Mouse (Mus musculus) c-Kit-negative CD71-positive TER-119-positive erythroid progenitor cells, embryonic 14.5 days (primary cell): Measurements from ENCODE around the gene Chd9.
"Not testable (repeated sequence)": the region's sequence is repeated elsewhere in the genome, so short reads cannot be mapped to it uniquely, and the experiment has no call there.

ENCODE experiments used
- DNase-seq: peaks from one replicate; pipeline ENCODE4 v3.0.0-alpha.2; 2013; ENCODE audit warnings: low read depth, low spot score

The Chd9 gene

GRCm38 (mm10) chr8:90869920-90870777, 42.0 kb downstream of the Chd9 start:
- no peak for DNase-seq

- DNase-seq: no peak
Measured at GRCm38 (mm10) chr8:90871375-90872080, 43.4 kb downstream of the Chd9 start.

- DNase-seq: no peak
Measured at GRCm38 (mm10) chr8:90873051-90873450, 44.9 kb downstream of the Chd9 start.

GRCm38 (mm10) chr8:90876213-90876721, 48.1 kb downstream of the Chd9 start:
- DNase-seq: no peak

- DNase-seq: no peak
Measured at GRCm38 (mm10) chr8:90876722-90877429, 48.7 kb downstream of the Chd9 start.

GRCm38 (mm10) chr8:90877430-90877975, 49.4 kb downstream of the Chd9 start:
- no peak for DNase-seq

GRCm38 (mm10) chr8:90878551-90878950, 50.4 kb downstream of the Chd9 start:
- DNase-seq: no peak

GRCm38 (mm10) chr8:90880041-90880440, 51.9 kb downstream of the Chd9 start:
- DNase-seq: no peak

- no peak for DNase-seq
Measured at GRCm38 (mm10) chr8:90881181-90881580, 53.0 kb downstream of the Chd9 start.

GRCm38 (mm10) chr8:90882088-90882691, 54.0 kb downstream of the Chd9 start:
- DNase-seq: no peak

- no peak for DNase-seq
Measured at GRCm38 (mm10) chr8:90885671-90886368, 57.7 kb downstream of the Chd9 start.

- DNase-seq: not testable (repeated sequence)
Measured at GRCm38 (mm10) chr8:90886369-90886712, 58.2 kb downstream of the Chd9 start.

- DNase-seq: not testable (repeated sequence)
Measured at GRCm38 (mm10) chr8:90887328-90887727, 59.2 kb downstream of the Chd9 start.

GRCm38 (mm10) chr8:90891872-90892578, 63.9 kb downstream of the Chd9 start:
- DNase-seq: no peak

- DNase-seq: no peak
Measured at GRCm38 (mm10) chr8:90892579-90892919, 64.4 kb downstream of the Chd9 start.

GRCm38 (mm10) chr8:90894231-90894914, 66.2 kb downstream of the Chd9 start:
- DNase-seq: no peak

- no peak for DNase-seq
Measured at GRCm38 (mm10) chr8:90897343-90897742, 69.2 kb downstream of the Chd9 start.

- no peak for DNase-seq
Measured at GRCm38 (mm10) chr8:90898578-90898977, 70.4 kb downstream of the Chd9 start.

GRCm38 (mm10) chr8:90902002-90902401, 73.8 kb downstream of the Chd9 start:
- DNase-seq: no peak
